Mouse (Mus musculus): ENCODE results near the gene Elp4.

- TF ChIP-seq CTCF (IDR thresholded peaks at IDR 0.05; ENCODE audit: control insufficient read depth, insufficient read depth, insufficient read length): no peak
- no peak for TF ChIP-seq CEBPB (IDR thresholded peaks at IDR 0.05; ENCODE audit: low read depth)
- TF ChIP-seq MAX (IDR thresholded peaks at IDR 0.05): no peak
- TF ChIP-seq USF1 (IDR thresholded peaks at IDR 0.05; ENCODE audit: low read depth): no peak
These were observed 100.9 kb downstream of the Elp4 start for GRCm38 (mm10) chr2:105803427-105803826.
